Mouse (Mus musculus) lung, postnatal 0 days (tissue): ENCODE data around the gene Natd1.

Source experiments
- CTCF ChIP-seq: IDR thresholded peaks from 2 replicates; pipeline ENCODE4 v1.5.1; 2016; ENCODE audit warnings: antibody characterized with exemption, mild to moderate bottlenecking
- EP300 ChIP-seq: IDR thresholded peaks from 2 replicates; pipeline ENCODE4 v1.6.1; 2016; ENCODE audit warnings: antibody characterized with exemption, mild to moderate bottlenecking, control low read depth

DNA sequence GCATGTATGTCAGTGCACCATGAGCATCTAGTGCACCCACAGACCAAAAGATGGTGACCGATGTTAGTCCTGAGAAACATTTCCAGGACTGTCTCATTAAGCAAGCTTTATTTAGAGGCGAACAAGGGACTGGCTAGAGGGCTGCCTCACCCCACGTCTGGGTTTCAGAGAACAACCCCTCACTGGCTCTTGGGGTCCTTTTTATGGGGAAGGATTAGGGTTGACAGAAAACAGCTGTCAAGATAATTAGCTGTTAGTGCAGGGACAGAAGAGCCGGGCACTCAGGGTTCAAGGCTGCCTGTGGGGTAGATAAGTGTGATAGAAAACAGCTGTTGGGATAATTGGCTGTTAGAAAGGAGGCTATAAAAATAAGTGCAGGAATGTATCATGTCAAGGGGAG is 18.6 kb downstream of the Natd1 start:
- no peak for TF ChIP-seq CTCF
- TF ChIP-seq EP300: peak; percentile 42
